Mouse (Mus musculus) gastrocnemius, postnatal 14 days (tissue): ENCODE results near the gene Bcl6. TPM values are rescaled to one million over a fixed set of nuclear protein-coding genes. Genes with fewer than 3 reads are reported as not detected.

Experiments used
- DNase-seq: peaks from one replicate; pipeline ENCODE4 v3.0.0; 2021; ENCODE audit warnings: mixed read lengths
- intact Hi-C: fragments of 180-260 bp; cut with DNase I; formaldehyde crosslinking; loops from one replicate; pipeline ENCODE4 v1.15.1; 2025; ENCODE audit warnings: low total_unique reads
- total RNA-seq, 2 experiments: library from RNA; stranded (reverse); gene quantifications; 2 replicates each; pipeline ENCODE4 v1.2.3; 2021

Bcl6 gene
- total RNA-seq, 2 experiments from 2014 or later, result 26.0 to 49.8 TPM

GRCm38 (mm10) chr16:23952101-23952727 lies 36.4 kb downstream of the Bcl6 start:
- intact Hi-C loops, result loop anchor here (5.0 kb wide), 1 partner anchor 400 kb away; no protein-coding TSS in a partner anchor

GRCm38 (mm10) chr16:23947654-23948053 lies 41.0 kb downstream of the Bcl6 start:
- no peak for DNase-seq
- intact Hi-C loops, result no loop called here

More at GRCm38 (mm10) chr16:23952101-23952727, 36.4 kb downstream of the Bcl6 start:
- no peak for DNase-seq

GRCm38 (mm10) chr16:23944801-23945200 lies 43.9 kb downstream of the Bcl6 start:
- intact Hi-C loops, result no loop called here
- no peak for DNase-seq

GRCm38 (mm10) chr16:23934397-23934796 lies 54.3 kb downstream of the Bcl6 start:
- DNase-seq, result no peak
- intact Hi-C loops, result no loop called here

- intact Hi-C loops, result no loop called here
- no peak for DNase-seq
Measured at GRCm38 (mm10) chr16:23932294-23932693, 56.4 kb downstream of the Bcl6 start, which contains the start of gene Rtp2. TSS of gene Rtp2 (minus strand) at chr16:23932394.

GRCm38 (mm10) chr16:23931275-23931674 lies 57.4 kb downstream of the Bcl6 start:
- DNase-seq, result no peak
- intact Hi-C loops, result no loop called here

GRCm38 (mm10) chr16:23930426-23931073 lies 58.1 kb downstream of the Bcl6 start:
- DNase-seq, result no peak
- intact Hi-C loops, result no loop called here

GRCm38 (mm10) chr16:23927301-23928114 lies 61.1 kb downstream of the Bcl6 start:
- intact Hi-C loops, result no loop called here
- no peak for DNase-seq

- intact Hi-C loops, result no loop called here
- no peak for DNase-seq
Measured at GRCm38 (mm10) chr16:23922906-23923305, 65.7 kb downstream of the Bcl6 start.

- no peak for DNase-seq
- intact Hi-C loops, result no loop called here
Measured at GRCm38 (mm10) chr16:23921697-23922096, 67.0 kb downstream of the Bcl6 start.

- no peak for DNase-seq
- intact Hi-C loops, result no loop called here
Measured at GRCm38 (mm10) chr16:23919418-23919817, 69.2 kb downstream of the Bcl6 start.

Other genes with a start within 250 kb of the Bcl6 start
- not detected for gene Sst, start 97.9 kb downstream of the Bcl6 start, total RNA-seq
- not detected for gene Rtp2, start 56.5 kb downstream of the Bcl6 start, total RNA-seq
- gene Gm37419, start 370 bp downstream of the Bcl6 start, total RNA-seq, result not detected